ENCODE assay signal across 8 mouse cellular contexts in genomic region chr6:108735910-108736750, GRCm38 (mm10). TPM values are rescaled to one million over a fixed set of nuclear protein-coding genes. Genes with fewer than 3 reads are reported as not detected.
DNase-seq lines count a peak whose midpoint lies in the region; ATAC-seq and TF ChIP-seq lines count a peak whose summit lies in the region.

No protein-coding gene starts in this region.

- H3K9me3 ChIP-seq in limb, embryonic 11.5 days (ENCODE audit: control insufficient read depth, low read length): no peaks in the 10 kb centered on the region

- 54% methylated on average over 9 of the region's 9 CpGs for WGBS in limb, embryonic 11.5 days

- H3K36me3 ChIP-seq in limb, embryonic 11.5 days (ENCODE audit: control insufficient read depth, insufficient read depth, low read length): no peaks in the 10 kb centered on the region

- no peak overlapping the region for H3K4me3 ChIP-seq in gastrocnemius, adult 2 months
- H3K4me3 ChIP-seq in limb, embryonic 11.5 days (ENCODE audit: low read depth, low read length): no peak overlapping the region

- H3K4me2 ChIP-seq in limb, embryonic 11.5 days (ENCODE audit: low read depth, severe bottlenecking): no peak overlapping the region

- no peaks in the 10 kb centered on the region for H3K27me3 ChIP-seq in limb, embryonic 11.5 days (ENCODE audit: control insufficient read depth, insufficient read depth, low read length)

- peak; percentile 41; the same call in 1 of the 2 replicates for ATAC-seq in limb, embryonic 11.5 days (ENCODE audit: insufficient number of reproducible peaks, low FRiP score, low TSS enrichment, low read depth)

- intact Hi-C loops in gastrocnemius, adult 2 months (cut with DNase I): loop anchor here (2.0 to 5.0 kb wide), 2 partner anchors 319 to 639 kb away; no protein-coding TSS in a partner anchor

- no peak overlapping the region for H3K9ac ChIP-seq in limb, embryonic 11.5 days (ENCODE audit: low read length)

- no peaks in the 10 kb centered on the region for H3K4me1 ChIP-seq in limb, embryonic 11.5 days (ENCODE audit: control insufficient read depth, insufficient read depth, low read length)

- peak; percentile 76 for TF ChIP-seq CTCF in gastrocnemius, adult 2 months (IDR thresholded peaks at IDR 0.05)

- no peak overlapping the region for H3K27ac ChIP-seq in gastrocnemius, adult 2 months
- no peak overlapping the region for H3K27ac ChIP-seq in limb, embryonic 11.5 days (replicated peaks; ENCODE audit: low read depth, low read length)

- peak; percentile 29 to 44 for DNase-seq in urinary bladder, adult 18-20 months (ENCODE audit: low spot score in 2 of 2)
- DNase-seq in urinary bladder, postnatal 10 days (ENCODE audit: low spot score): no peak
- DNase-seq in cerebellum, postnatal 25 days: peak; percentile 73 to 85
- peak; percentile 71 for DNase-seq in gastrocnemius, adult 2 months
- peak; percentile 84 for DNase-seq in kidney, adult 9 months
- peak; percentile 83 for DNase-seq in limb, embryonic 11.5 days (ENCODE audit: low spot score)
- DNase-seq in monocyte, adult 2 months (ENCODE audit: low read depth in 1 of 2, low spot score in 2 of 2): peak; percentile 24 to 62
- DNase-seq in spleen, postnatal 14 days (ENCODE audit: low spot score in 2 of 2): peak; percentile 40 to 72

RNA-seq across cellular contexts. Expression of gene Arl8b, which starts 46.8 kb away (rescaled TPM):
- 100 to 1,000 TPM; 110 to 120 TPM for total RNA-seq in gastrocnemius, adult 2 months (2021)
- polyA plus RNA-seq in limb, embryonic 11.5 days (2014; fragmentation: Nextera tagmentation; extraction: Ambion mirVana): 72.2 and 73.1 TPM in 2 replicates
